Mouse (Mus musculus) cerebellum, postnatal 25 days (tissue): ENCODE results near the gene Itgae.

ENCODE experiments used
- DNase-seq, 2 experiments: peaks; one replicate each; pipeline ENCODE4 v3.0.0; 2021; ENCODE audit warnings: mixed read lengths in 2 of 2

The Itgae gene

GRCm38 (mm10) chr11:73094231-73094995 lies 4.0 kb downstream of the Itgae start:
- no peak for DNase-seq

DNA sequence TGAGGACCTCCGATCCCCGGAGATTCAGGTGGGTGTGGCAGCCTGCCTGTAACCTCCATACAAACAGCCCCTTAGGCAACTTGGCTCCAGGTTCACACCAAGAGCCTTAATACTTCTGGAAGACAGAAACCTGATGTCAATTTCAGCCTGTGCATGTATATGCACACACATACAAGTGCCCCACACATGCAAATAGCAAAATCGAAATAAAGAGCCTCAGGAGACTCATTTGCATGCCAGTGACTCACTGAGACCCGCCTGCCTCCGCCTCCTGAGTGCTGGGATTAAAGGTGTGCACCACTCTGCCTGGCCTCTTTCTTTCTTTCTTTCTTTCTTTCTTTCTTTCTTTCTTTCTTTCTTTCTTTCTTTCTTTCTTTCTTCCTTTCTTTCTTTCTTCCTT lies 8.5 kb downstream of the Itgae start:
- DNase-seq: no peak

DNA sequence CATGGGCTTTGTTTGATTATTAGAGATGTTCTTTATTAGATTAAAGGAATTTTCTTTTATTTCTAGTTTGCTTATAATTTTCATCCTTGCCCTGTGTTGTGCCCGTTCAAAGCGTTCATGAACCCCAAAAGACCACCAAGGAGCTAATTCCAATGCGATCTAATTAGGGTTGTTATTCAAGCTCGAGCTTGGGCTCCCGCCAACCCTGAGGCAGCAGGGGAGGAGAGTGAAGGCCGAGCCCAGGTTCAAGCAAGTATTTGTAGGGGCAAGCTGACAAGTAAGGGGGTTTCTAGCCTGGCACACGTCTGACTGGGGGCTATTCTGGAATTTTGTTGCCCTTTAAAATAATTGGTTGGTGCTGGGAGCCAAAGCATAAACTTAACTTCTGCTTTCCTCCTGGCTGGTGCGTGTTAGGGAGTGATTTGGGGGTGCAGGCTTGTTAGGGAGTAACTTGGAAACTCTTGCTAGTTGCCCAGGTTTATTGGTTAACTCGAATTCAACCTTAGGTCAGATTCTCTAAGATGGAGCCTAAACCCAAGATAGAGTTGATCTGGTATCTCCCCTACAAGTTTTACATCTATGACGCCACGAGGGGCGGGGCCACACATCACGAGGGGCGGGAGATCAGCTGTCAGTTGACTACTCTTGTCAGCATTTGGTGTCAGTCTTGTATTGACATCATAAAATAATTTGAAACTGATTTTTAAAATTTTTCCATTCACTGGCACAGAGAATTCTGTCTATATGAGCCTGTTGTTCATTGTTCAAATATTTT lies 9.8 kb downstream of the Itgae start:
- DNase-seq: no peak

DNA sequence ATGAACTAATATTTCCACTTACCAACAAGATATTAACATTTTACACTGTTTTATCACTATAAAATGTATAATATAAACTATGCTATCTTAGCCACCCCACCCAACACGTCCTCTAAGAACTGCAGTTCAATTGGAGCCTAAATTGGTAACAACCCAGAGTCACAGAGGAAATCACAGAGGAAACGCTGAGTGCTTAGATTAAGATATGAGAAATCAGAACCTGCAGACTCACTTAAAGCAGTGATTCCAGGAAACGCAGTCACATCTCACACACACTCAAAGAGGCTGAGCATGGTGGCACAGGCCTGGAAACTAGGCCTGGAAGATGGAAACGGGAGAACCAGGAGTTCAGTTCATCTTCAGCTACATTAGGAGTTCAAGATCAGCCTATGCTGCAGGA lies 10.9 kb downstream of the Itgae start:
- DNase-seq: no peak

- DNase-seq: no peak
Observed at GRCm38 (mm10) chr11:73105246-73105645, 14.9 kb downstream of the Itgae start.

GRCm38 (mm10) chr11:73107358-73107757 lies 17.0 kb downstream of the Itgae start:
- DNase-seq: peak in 1 of 2 experiments; percentile 53

DNA sequence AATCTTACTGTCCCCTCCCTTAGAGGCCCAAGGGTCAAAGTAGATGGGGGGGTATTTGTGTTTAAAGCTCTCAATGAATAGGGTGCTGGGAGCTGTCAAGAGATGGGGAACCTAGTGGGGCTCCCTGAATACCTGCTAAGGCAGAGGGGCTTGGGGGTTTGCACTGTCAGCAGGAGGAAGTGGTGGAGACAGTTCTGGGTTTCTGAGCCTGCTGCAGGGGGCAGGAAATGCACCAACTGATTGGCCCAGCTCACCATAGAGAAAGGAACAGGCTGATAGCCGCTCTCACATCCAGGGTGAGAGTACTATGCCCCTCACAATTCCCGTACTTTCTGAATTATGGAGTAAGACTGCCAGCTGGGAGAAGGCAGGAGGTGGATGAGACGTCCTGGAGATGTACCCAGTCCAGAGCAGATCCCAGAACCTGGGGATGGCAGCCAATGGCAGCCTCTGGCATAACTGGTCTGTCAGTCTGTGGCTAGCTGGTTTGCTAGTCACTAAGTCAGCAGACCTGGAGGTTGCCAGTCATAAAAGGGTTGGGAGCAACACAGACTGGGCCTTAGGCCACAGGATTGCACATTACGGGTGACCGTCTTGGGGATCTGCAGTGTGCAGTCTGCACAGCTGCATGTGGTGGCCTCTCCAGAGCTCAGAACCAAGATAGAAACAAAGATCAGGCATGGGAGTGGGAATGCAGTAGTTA lies 18.0 kb downstream of the Itgae start:
- DNase-seq: no peak

- no peak for DNase-seq
Observed at GRCm38 (mm10) chr11:73108898-73109625, 18.7 kb downstream of the Itgae start.

DNA sequence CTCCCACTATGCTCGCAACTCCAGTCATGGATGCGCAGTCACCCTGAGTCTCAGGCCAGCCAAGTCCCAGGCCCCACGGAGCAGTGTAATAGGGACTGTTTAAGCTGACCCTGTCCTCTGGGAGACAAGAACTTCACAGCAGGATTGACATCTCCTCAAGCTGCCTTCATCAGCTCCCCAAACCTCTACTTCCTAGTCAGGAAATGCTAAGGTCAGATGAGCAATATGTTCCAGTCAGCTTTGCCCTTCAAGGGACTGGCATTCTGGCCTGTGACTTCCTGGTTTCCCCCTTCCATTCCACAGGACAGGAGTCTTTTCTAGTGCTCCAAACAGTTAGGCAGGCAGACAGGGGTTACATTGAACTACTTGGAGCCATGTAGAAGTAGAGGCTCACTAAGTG lies 19.6 kb downstream of the Itgae start:
- no peak for DNase-seq

GRCm38 (mm10) chr11:73111414-73111813 lies 21.0 kb downstream of the Itgae start:
- no peak for DNase-seq

- DNase-seq: no peak
Observed at GRCm38 (mm10) chr11:73126495-73126894, 36.1 kb downstream of the Itgae start.

DNA sequence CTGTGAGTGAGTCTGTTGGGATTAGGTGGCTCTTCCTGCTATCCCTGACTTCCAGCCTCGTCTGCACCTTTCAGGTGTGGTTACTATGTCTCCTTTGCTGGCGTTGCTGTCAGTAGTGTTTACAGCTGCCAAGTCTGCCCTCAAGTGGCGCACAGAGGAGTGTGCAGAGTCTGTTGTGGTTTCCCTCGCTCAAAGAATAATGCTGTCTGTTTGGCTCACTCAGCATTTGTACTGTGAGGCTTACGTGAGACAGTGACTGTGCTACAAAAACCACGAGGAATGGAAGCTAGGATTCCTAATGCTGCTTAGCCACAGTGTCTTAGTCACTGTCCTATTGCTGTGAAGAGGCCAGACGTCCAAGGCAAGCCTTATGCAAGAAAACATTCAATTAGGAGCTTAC lies 40.6 kb downstream of the Itgae start:
- peak in 1 of 2 experiments; percentile 6 for DNase-seq

- DNase-seq: no peak
Observed at GRCm38 (mm10) chr11:73132999-73133398, 42.6 kb downstream of the Itgae start.

DNA sequence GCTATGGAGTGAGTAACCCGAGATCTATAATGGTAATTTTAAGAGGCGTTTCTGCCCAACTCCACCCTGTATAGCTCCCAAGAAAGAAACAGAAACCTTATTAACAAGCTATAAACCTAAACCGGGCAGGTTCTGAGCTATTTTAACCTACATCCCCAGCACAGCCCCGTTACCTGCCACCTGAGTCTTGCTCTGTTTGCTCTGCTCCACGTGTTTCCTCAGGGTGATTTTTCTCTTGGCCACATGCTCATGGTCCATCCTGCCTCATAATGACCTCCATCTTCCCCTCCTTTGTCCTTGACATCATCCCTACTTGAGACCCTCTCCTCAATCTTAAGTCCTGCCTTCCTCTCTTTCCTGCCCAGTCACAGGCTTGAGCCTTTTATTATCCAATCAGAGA lies 43.8 kb downstream of the Itgae start:
- DNase-seq: no peak

- DNase-seq: no peak
Observed at GRCm38 (mm10) chr11:73136587-73136986, 46.2 kb downstream of the Itgae start.

DNA sequence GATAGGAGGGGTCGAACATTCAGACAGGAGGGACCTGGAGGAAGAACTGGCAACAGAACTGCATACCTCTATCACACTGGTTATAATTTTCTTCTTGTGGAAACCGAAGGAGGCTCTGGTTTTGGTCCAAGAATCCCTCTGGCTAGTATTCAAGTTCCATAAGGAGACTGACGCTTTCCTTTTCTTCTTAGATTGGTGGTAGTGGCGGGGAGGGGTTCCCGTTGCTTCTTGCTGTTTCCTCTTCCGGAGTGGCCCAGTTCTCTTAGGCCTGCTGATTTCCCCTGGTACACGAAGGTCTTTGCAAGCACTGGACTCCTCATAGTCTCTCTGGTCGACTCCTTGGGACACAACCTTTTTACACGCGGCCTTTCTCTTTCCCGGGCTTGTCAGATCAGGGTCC lies 46.7 kb downstream of the Itgae start:
- no peak for DNase-seq

DNA sequence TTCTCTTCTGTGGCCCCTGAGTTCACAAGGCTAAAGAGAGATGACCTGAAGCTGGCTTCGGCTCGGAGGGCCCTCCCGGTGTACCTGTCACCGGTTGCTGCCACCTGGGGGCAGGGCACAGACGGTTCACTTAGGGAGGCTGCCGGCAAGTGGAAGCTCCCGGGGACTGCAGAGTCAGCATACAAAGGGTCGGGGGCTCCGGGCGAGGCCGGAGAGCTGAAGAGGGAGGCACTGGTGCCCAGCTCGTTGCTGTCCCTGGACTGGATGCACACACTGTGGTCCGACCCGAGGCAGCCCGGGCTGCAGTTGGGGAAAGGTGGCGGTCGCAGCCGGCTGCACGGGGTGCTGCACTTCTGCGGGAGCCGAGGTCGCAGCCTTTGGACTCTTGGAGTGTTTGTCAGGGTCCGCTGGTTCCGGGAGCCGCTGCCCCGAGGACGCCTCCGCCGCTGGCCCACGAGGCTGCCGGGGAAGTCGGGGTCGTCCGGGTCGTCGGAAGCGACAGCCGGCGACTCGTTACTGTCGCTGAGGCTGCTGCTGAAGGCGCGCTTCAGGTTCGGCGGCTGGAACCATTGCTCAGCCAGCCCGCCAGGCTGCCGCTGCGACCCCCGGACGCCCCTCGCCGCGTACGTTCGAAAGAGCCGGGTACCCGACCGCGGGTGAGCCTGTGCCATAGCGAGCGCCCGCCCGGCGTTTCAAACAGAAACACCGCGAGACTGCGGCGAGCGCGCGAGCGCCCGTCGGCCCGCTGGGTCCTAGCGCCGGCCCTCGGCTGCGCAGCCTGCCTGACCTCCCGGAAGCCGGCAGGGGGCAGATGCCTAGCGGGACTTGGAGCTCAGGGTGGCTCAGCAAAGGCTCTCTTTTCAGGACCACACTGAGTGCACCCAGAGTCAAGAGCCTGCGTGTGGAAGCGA lies 47.5 kb downstream of the Itgae start, which contains the start of gene Haspin:
TSS of gene Haspin (minus strand) at position 704 of the 911 bp plus-strand sequence.
- DNase-seq: peak; percentile 89 to 94

- DNase-seq: no peak
Observed at GRCm38 (mm10) chr11:73144261-73144681, 53.9 kb downstream of the Itgae start.

DNA sequence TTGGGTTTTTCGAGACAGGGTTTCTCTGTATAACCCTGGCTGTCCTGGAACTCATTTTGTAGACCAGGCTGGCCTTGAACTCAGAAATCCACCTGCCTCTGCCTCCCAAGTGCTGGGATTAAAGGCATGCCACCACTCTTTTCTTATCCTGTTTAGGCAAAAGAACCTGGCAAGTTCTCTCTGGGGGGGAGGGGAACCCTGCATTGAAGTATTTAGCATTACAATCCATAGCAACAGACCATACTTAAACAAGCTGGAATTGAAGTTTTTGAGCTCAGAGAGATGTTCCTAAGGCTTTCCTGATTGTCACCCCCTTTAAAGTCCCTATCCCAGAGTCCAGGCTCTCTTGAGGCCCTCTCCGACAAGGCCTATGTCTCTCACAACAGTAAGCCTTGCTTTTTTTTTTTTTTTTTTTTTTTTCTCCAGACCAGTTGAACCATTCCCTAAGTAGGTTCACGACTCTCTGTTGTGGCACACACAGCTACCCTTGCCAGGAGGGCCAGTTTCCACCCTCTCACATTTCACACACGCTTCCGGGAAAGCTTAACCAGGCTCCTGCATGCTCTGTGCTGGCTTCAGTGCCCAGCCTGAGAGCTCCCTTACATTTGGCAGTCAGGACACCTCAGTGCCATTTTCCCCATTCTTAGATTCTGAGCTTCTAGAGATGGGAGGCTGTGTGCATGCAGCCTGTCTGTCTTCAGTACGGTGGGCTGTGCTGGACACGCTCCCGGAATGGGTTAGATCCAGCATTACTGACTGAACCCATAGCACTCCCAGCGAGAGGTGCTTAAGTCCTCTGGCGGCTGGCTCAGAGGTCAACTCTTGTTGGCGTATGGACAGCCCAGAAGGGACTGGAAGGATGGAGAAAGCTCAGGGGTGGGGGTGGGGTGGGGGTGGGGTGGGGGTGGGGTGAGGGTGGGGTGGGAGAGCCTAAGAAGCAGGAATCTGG lies 55.9 kb downstream of the Itgae start:
- no peak for DNase-seq

DNA sequence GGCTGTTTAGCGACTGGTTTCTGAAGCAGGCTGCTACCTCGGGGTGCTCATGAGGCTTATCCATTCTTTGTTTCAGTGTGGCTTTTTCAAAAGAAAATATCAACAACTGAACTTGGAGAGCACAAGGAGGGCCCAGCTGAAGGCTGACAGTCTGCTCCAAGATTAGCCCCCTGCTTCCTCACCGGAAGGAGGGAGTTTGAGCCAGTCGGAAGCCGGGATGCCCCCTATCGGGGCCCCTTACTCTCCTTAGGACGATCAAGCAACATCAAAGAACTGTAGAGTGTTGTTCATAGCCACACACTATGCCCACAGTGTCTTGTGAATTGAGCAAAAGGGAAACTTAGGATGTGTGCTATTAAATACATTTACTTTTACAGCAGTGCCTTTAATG lies 56.6 kb downstream of the Itgae start:
- no peak for DNase-seq
